Mouse (Mus musculus): ENCODE data around the gene Gng13.

Gng13 gene

GRCm38 (mm10) chr17:25716711-25717637 lies at the start of gene Gng13:
Gene Gng13 (plus strand): TSS chr17:25717171.
- DNase-seq (ENCODE audit: low read depth, low spot score) = no peak

GRCm38 (mm10) chr17:25668481-25669055 lies 48.4 kb upstream of the Gng13 start:
- no peak for DNase-seq (ENCODE audit: low read depth, low spot score)

DNA sequence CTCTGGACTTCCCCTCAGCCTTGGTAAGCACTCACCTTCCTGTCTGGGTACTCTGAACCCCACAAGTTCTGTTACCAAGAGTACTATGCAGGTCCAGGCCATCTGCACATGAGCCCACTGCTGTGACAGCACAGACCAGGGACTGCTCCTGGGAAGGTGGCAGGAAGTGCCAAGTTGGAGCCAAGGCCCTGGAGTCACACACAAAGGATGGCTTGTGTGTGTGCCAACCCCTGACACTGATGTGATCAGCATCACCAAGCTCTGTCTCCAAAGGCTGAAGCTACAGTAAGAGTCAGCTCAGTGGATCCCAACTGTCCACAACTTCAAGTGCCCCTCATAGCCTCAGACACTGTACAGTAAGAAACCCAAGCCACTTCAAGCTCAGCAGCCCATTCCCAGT lies 44.0 kb upstream of the Gng13 start:
- no peak for DNase-seq (ENCODE audit: low read depth, low spot score)

DNA sequence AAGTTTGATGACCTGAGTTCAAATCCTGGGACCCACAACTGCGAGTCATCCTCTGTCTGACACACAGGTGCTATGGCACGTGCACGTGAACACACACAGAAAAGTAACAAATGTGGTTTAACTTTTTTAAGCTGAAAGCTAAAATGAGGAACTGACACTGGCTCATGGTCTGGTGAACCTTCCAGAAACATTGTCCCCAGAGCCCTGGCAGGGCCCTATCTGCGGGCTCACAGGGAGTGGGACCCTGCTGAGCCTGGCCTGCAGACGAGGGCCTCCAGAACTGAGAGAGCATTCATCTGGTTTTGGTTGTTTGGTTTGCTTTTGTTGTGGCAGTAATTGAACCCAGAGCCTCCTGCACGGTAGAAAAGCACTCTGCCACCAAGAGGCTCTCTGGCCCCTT lies 39.0 kb upstream of the Gng13 start:
- DNase-seq (ENCODE audit: low read depth, low spot score) = no peak

- DNase-seq (ENCODE audit: low read depth, low spot score) = no peak
These were observed 37.2 kb upstream of the Gng13 start for GRCm38 (mm10) chr17:25679818-25680217.

GRCm38 (mm10) chr17:25681636-25682035 lies 35.3 kb upstream of the Gng13 start:
- DNase-seq (ENCODE audit: low read depth, low spot score) = no peak

DNA sequence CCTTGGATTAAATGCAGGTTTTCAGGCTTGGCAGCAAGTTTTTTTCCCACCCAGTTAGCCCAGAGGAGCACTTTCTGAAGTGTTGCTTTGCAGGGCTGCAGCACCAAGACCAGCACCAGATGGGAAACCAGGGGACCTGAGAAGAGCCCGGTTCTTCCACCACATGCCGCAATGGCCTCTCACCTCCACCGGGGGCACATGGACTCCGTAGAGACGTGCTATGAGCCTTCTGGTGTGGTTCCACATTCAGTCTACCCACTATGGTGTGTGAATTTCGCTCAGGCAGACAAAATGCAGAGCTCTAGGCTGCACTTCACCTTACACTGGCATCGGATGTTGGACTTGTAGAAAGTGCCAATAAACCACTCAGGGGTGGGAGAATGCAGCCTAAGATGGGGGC lies 30.6 kb upstream of the Gng13 start:
- DNase-seq (ENCODE audit: low read depth, low spot score) = no peak

- no peak for DNase-seq (ENCODE audit: low read depth, low spot score)
These were observed 28.0 kb upstream of the Gng13 start for GRCm38 (mm10) chr17:25688922-25689321.

GRCm38 (mm10) chr17:25696263-25696662 lies 20.7 kb upstream of the Gng13 start:
- DNase-seq (ENCODE audit: low read depth, low spot score) = no peak

DNA sequence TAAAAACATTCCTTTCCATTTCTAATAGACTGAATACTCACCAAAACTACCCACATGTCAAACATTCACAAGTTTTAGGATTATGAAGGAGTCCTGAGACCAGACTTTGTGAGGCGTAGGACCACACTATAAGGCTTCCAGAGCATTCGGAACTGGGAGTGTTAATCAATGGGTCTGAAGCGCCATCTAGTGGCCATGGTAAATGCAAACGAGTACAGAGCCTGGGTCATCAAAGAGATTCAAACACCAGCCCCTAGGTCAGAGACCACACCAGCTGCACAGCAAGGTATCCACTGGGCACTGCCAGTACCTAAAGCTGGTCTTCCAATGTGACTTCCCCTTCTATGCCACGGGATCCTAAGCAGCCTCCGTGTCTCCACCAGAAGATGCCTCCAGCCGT lies 18.5 kb upstream of the Gng13 start:
- peak; percentile 45 for DNase-seq (ENCODE audit: low read depth, low spot score)

- DNase-seq (ENCODE audit: low read depth, low spot score) = no peak
These were observed 16.0 kb upstream of the Gng13 start for GRCm38 (mm10) chr17:25700863-25701496.

- DNase-seq (ENCODE audit: low read depth, low spot score) = no peak
These were observed 7.0 kb upstream of the Gng13 start for GRCm38 (mm10) chr17:25709994-25710393.

DNA sequence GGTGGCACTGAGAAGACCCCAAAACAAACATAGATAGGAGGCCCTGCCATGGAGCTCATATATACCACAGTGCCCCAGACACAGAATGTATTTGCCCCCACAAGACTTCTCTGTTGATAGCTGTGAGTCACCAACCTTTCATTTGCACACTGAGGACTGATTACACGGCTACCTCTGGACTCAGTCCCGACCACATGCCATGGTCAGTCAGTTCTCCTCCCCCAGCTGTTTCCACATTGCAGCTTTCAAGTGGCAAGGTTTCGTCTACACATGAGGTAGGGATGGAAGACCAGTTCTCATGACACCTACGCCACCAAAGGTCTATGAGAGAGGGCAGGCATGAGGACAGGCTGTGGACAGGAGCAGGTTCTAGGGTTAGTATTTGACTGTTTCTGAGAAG lies 5.8 kb upstream of the Gng13 start:
- no peak for DNase-seq (ENCODE audit: low read depth, low spot score)

DNA sequence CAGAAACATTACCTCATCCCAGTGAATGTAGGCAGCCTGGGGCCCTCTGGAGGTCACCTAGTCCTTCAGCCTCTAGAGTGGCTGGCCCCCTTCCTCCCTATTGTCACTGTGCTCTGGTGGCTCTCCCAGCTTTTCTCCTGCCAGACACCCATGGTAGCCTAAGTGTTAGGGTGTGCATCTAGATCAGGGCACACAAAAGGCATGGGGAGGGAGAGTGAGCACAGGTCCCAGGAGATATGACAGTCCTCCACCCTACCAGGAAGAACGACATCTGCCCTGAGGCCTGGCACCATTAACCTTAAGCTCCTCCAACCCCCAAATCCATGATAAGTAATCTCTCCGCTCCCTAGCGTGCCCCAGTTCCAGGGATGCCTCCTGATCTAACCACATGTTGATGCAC lies 1.3 kb upstream of the Gng13 start:
- DNase-seq (ENCODE audit: low read depth, low spot score) = no peak

GRCm38 (mm10) chr17:25716130-25716529 lies 841 bp upstream of the Gng13 start:
- DNase-seq (ENCODE audit: low read depth, low spot score) = no peak

DNA sequence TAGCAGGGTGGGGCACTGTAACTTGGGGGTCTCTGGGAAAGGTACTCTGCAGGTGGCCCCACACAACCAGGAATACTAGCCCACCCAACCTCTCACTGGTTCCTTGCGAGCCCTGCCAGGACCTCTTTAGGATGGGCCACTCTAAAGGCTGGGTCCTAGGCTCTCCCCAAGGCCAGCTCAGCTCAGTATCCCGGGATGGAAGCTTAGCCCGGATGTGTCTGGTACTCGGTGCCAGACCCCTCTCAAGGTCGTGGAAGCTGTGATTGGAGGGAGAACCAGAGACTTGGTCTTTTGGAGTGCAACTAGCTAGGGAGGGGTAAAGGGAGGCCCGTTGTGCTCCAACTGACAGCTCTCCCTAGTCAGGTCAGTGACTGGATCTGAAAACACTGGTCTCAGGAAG lies 720 bp downstream of the Gng13 start:
- no peak for DNase-seq (ENCODE audit: low read depth, low spot score)

DNA sequence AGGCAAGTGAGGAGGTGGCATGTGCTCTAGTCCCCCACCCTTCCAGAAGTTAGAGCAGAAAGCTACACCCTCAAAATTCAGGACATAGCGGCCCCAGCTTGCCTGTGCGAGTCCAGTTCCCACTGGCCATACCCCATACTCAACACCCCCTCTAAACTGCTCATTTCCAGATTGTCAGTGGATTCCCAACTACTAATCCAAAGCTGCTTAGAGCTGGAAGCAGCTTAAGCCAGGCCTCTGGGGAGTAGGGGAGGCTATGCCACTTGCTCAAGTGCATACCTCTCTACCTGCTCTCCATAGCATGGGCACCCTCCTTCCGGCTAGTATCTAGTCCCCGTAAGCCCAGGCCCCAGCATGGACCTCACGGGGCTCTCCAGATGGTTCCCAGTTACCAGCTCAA lies 4.5 kb downstream of the Gng13 start:
- no peak for DNase-seq (ENCODE audit: low read depth, low spot score)

GRCm38 (mm10) chr17:25723470-25723869 lies 6.5 kb downstream of the Gng13 start:
- no peak for DNase-seq (ENCODE audit: low read depth, low spot score)

DNA sequence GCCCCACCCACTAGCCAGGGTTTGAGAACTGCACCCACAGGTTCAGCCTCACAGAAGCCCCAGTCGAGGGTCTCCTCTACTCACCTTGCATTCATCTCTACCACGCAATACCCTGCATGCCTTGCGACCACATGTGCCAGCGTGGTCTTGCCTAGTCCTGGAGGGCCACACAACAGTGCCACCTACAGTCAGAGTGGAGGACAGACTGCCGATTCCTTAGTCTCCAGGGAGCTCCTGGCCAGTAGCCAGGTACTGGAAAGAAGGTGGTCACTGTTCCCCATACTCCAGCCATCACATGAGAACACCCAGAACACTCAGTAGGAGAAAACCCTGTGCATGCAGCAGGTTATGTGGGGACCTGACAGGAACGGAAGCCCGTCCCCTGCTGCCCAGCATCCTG lies 6.9 kb downstream of the Gng13 start:
- DNase-seq (ENCODE audit: low read depth, low spot score) = no peak

GRCm38 (mm10) chr17:25725264-25725663 lies 8.3 kb downstream of the Gng13 start:
- DNase-seq (ENCODE audit: low read depth, low spot score) = no peak

DNA sequence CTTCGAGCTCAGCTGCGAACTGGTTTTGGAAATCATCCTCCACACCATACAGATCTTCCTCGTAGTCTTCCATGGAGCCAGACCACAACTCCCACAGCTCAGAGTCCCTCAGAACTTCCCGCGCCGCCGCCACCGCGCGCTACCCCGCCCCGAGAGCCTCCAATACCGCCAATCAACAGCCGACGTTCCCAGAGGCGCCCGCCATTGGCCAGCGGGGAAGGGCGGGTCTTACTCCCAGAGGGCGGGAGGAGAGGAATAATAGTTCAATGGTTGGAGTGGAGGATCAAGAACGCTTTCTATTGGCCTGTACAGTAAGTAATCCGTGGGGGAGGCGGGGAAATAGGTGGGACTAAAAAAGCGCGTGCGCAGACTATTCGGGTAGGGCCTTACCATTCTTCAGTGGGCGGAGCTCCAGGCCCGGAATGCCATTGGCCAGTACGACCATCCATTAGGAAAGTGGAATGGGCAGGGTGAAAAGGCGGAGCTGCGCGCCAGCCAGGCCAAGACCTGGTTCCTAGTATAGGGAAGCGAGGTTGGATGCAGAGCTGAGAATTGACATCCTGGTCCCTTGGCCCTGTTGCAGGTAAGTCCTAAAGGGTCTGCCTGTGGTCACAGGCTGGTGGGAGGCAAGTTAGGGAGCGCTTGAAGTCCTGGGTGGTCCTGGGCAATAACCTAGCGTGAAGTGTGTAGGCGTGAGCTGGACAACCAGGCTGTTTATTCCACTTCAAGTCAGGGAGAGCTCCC lies 10.5 kb downstream of the Gng13 start, which contains the start of the genes Chtf18 and Rpusd1:
Gene Chtf18, minus strand, starts transcription at position 155 of the 744 bp plus-strand sequence.
Gene Rpusd1, plus strand, starts transcription at position 406 of the 744 bp plus-strand sequence.
- peak; percentile 100 for DNase-seq (ENCODE audit: low read depth, low spot score)

DNA sequence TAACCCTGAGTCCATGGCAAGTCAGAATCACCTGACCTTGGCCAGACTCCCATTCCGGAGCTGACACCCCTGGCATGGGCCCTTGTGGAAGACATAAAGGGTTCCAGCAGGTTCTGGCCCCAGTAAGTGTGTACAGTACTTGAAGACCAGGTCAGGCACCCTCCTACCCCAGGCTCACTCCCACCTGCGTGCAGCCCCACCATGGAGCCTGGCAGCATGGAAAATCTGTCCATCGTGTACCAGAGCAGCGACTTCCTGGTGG lies 11.0 kb downstream of the Gng13 start:
- no peak for DNase-seq (ENCODE audit: low read depth, low spot score)

All from brain, embryonic 18.5 days (tissue).